Mouse (Mus musculus) lung, postnatal 0 days (tissue): ENCODE results near the gene Crygc. TPM values are rescaled to one million over a fixed set of nuclear protein-coding genes. Genes with fewer than 3 reads are reported as not detected.

ENCODE experiments used
- ATAC-seq: fragments of 200-750 bp; cut with Nextera tagmentation; 2 replicates; pipeline ENCODE4 v1.8.0; 2017; ENCODE audit warnings: moderate library complexity
- DNase-seq: peaks from one replicate; pipeline ENCODE4 v3.0.0-alpha.2; 2016; ENCODE audit warnings: low spot score
- H3K27ac ChIP-seq: fragments of 300-500 bp; sonication (generic); 2 replicates; pipeline ENCODE4 v1.5.1; 2014; ENCODE audit warnings: antibody characterized with exemption, mild to moderate bottlenecking, low read length, mixed read lengths
- H3K27me3 ChIP-seq: fragments of 300-500 bp; sonication (generic); replicated peaks from 2 replicates; pipeline ENCODE4 v1.6.1; 2014; ENCODE audit warnings: low read length, mixed read lengths; ENCODE audit not compliant: insufficient read depth
- H3K36me3 ChIP-seq: fragments of 300-500 bp; sonication (generic); 2 replicates; pipeline ENCODE4 v1.6.1; 2014; ENCODE audit warnings: low read length, mixed read lengths; ENCODE audit not compliant: insufficient read depth
- H3K4me1 ChIP-seq: fragments of 300-500 bp; sonication (generic); 2 replicates; pipeline ENCODE4 v1.6.1; 2014; ENCODE audit warnings: antibody characterized with exemption, low read depth, low read length, mixed read lengths; ENCODE audit not compliant: insufficient read depth
- H3K4me2 ChIP-seq: fragments of 300-500 bp; sonication (generic); replicated peaks from 2 replicates; pipeline ENCODE4 v1.6.1; 2014; ENCODE audit warnings: low read depth, mild to moderate bottlenecking, low read length, moderate library complexity, mixed read lengths
- H3K4me3 ChIP-seq: fragments of 300-500 bp; sonication (generic); 2 replicates; pipeline ENCODE4 v1.5.1; 2014; ENCODE audit warnings: low read depth, low read length
- H3K9ac ChIP-seq: fragments of 300-500 bp; sonication (generic); replicated peaks from 2 replicates; pipeline ENCODE4 v1.6.1; 2014; ENCODE audit warnings: low read depth, mild to moderate bottlenecking
- H3K9me3 ChIP-seq: fragments of 300-500 bp; sonication (generic); 2 replicates; pipeline ENCODE4 v1.6.1; 2016; ENCODE audit warnings: low read length, mixed read lengths
- CTCF ChIP-seq: IDR thresholded peaks from 2 replicates; pipeline ENCODE4 v1.5.1; 2016; ENCODE audit warnings: antibody characterized with exemption, mild to moderate bottlenecking
- EP300 ChIP-seq: IDR thresholded peaks from 2 replicates; pipeline ENCODE4 v1.6.1; 2016; ENCODE audit warnings: antibody characterized with exemption, mild to moderate bottlenecking, control low read depth
- WGBS: fragments of 180-500 bp; shearing (Covaris S2); extraction: QIAGEN DNeasy Blood & Tissue Kit; methylation state at CpG from one replicate; pipeline ENCODE4 v1.1.7; 2014; 5-methylcytosine and 5-hydroxymethylcytosine counted together
- polyA plus RNA-seq: library from polyadenylated mRNA; unstranded; fragments of >200 nt; fragmentation: Nextera tagmentation; extraction: Ambion mirVana; gene quantifications from 2 replicates; pipeline ENCODE4 v1.2.1, GENCODE M21; 2015

Crygc gene
- polyA plus RNA-seq, 1 experiment from 2014 or later: not detected

DNA sequence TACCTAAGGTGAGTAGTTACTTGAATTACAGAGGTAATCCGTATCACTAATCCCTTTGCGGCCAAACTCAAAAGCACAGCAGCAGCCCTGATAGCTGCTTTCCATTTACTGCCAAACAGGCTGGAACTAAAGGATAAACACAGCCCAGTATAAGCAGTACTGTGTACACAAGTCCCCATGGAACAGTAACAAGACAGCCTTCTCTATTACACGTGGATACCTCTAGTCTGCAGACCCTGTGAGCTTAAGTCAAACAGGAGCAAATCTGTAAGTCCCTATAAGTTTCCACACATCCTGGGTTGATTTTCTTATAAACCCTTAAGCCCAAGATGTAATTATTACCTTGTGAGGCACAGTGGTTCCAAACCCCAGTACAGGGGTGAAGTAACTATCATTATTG, 38.0 kb downstream of the Crygc start:
- DNase-seq: no peak
- 29% methylated on average over 3 of the region's 3 CpGs for WGBS
- H3K4me2 ChIP-seq: no peak overlapping the region
- no peak overlapping the region for H3K9ac ChIP-seq
- no peak overlapping the region for H3K4me3 ChIP-seq
- H3K9me3 ChIP-seq: no peaks in the 10 kb centered on the region
- TF ChIP-seq CTCF: no peak
- TF ChIP-seq EP300: no peak
- H3K27ac ChIP-seq: no peak overlapping the region
- no peaks in the 10 kb centered on the region for H3K36me3 ChIP-seq
- H3K4me1 ChIP-seq: no peaks in the 10 kb centered on the region
- H3K27me3 ChIP-seq: no peaks in the 10 kb centered on the region
- no peak for ATAC-seq

DNA sequence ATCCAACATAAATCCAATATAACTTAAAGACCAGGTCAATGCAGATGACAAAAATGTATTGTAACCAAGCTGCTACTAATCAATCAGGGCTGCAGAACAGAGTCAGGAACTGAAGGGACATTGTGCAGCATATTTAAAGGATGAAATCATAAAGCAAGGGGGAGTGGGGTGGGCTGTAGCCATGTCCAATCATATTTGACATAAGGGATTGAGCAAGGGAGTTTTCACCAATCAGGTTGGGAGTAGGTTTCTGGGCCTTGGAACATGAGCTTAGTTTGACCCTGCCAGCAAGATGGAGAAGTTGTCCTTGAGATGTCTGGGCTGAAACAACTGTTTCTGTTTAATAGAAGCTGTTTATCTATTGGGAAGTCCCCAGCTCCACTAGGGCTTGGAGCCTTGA, 40.8 kb downstream of the Crygc start, which contains the start of gene Akr1cl:
Gene Akr1cl (minus strand): TSS at position 119 of the 400 bp plus-strand sequence.
- Histone ChIP-seq H3K9me3 (no peaks in the 10 kb centered on the region), H3K4me3 (no peak within 1 kb of the TSS), H3K4me1 (no peaks in the 10 kb centered on the region), H3K27ac (no peak within 1 kb of the TSS), H3K4me2 (no peak within 1 kb of the TSS), H3K27me3 (no peaks in the 10 kb centered on the region), H3K9ac (no peak within 1 kb of the TSS), H3K36me3 (no peaks in the 10 kb centered on the region)
- ATAC-seq: peak; percentile 14; the same call in 1 of the 2 replicates
- TF ChIP-seq CTCF: no peak
- TF ChIP-seq EP300: no peak
- DNase-seq: peak; percentile 10

DNA sequence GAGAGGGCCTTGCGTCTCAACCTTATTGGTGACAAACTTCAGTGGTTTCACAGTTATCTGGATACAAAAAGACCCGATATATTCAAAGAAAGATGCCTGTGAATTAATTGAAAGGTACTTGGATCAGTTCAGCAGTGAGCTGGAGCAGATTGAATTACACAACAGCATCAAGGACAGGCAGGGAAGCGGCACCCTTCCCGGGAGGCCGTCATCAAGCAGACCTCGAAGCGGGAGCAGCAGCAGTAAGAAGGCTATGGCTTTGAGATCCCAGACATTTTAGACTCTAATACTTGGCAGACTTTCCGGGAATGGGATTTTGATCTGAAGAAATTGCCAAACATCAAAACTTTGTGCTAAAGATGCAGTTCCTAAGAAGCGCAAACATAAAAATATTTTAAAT, 45.3 kb downstream of the Crygc start:
- TF ChIP-seq CTCF (no peak), EP300 (no peak)
- Histone ChIP-seq H3K4me2 (no peak overlapping the region), H3K27ac (no peak overlapping the region), H3K4me1 (no peaks in the 10 kb centered on the region), H3K36me3 (no peaks in the 10 kb centered on the region), H3K27me3 (no peaks in the 10 kb centered on the region), H3K9ac (no peak overlapping the region), H3K9me3 (no peaks in the 10 kb centered on the region), H3K4me3 (no peak overlapping the region)
- 68% methylated on average over 9 of the region's 9 CpGs for WGBS
- no peak for DNase-seq
- ATAC-seq: no peak

Other genes with a start within 250 kb of the Crygc start
- gene Plekhm3, start 116.9 kb downstream of the Crygc start, polyA plus RNA-seq: 4.7 and 5.8 TPM in 2 replicates
- gene Akr1cl, start 40.9 kb downstream of the Crygc start, polyA plus RNA-seq: not detected in 2 replicates
- not detected in 2 replicates for gene Cryge, start 22.5 kb downstream of the Crygc start, polyA plus RNA-seq
- not detected in 2 replicates for gene Crygd, start 10.2 kb downstream of the Crygc start, polyA plus RNA-seq
- not detected in 2 replicates for gene Crygb, start 8.6 kb upstream of the Crygc start, polyA plus RNA-seq
- not detected in 2 replicates for gene Cryga, start 29.7 kb upstream of the Crygc start, polyA plus RNA-seq
- gene Gm28845, start 45.9 kb upstream of the Crygc start, polyA plus RNA-seq: not detected in 2 replicates
- gene D630023F18Rik, start 49.5 kb upstream of the Crygc start, polyA plus RNA-seq: 0.10 TPM in 1 of 2 replicates, not detected in the other
- gene Idh1, start 112.8 kb upstream of the Crygc start, polyA plus RNA-seq: 141 and 143 TPM in 2 replicates
- 6.4 and 6.9 TPM in 2 replicates for gene Pikfyve, start 113.0 kb upstream of the Crygc start, polyA plus RNA-seq
- not detected in 2 replicates for gene Pth2r, start 208.4 kb upstream of the Crygc start, polyA plus RNA-seq